Mouse (Mus musculus) bone marrow, adult 2 months (tissue): ENCODE data around the gene Rrp36.
A peak's percentile ranks its signal among the peaks of the same experiment; 100 is the strongest.

Experiments used
- CTCF ChIP-seq: fragments of 200-500 bp; IDR thresholded peaks from 2 replicates; pipeline ENCODE4 v1.5.1; 2011; ENCODE audit warnings: low read length, control low read depth; ENCODE audit not compliant: control insufficient read depth, insufficient read depth
- POLR2A ChIP-seq: fragments of 200-500 bp; IDR thresholded peaks from 2 replicates; pipeline ENCODE4 v1.6.1; 2011; ENCODE audit warnings: low read depth, mild to moderate bottlenecking, control low read depth, low read length, borderline replicate concordance; ENCODE audit not compliant: control insufficient read depth

DNA sequence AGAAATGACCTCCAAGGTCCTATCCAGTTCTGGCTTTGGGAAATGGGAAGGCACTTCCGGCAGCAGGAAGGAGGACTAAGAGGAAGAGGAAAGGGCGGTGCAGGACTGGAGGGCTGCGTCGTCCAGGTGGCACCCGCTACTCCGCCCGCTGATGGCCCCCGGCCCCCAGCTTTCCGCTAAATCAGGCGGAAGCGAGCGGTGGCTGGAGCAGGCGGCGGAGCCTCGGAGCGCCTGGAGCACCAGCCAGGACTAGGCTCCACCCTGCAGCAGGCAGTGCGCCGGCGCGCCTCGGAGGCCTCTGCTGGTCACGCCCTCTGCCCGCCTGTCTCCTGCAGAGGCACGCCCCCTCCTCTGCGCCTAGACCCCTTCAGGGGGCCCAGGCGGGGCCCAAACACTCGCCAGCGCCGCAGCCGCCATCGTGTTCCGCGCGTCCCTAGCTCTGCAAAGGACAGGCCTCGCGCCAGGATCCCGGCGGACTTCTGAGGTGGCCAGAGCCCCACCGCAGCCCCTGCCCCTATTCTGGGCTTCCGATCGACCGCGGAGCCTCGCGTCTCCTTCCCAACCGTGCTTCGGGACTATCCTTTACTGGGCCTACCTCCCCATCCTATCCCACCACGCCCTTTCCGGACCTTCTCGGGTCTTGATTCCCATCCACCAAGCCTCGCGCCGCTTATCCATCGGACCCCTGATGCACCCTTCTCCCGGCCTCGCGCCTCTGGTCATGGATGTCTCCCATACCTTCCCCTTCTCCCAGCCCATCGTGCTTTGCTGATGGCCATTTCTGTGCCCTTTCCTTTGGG, 23.7 kb downstream of the Rrp36 start, which contains the start of gene Cul7:
- TF ChIP-seq POLR2A: peak; percentile 64; the same call in 1 of the 2 replicates
- TF ChIP-seq CTCF: no peak
